Mouse (Mus musculus) kidney, adult 9 months (tissue): ENCODE measurements around the gene Nmnat2.

ENCODE experiments used
- DNase-seq: peaks from one replicate; pipeline ENCODE4 v3.0.0; 2022

The Nmnat2 gene

DNA sequence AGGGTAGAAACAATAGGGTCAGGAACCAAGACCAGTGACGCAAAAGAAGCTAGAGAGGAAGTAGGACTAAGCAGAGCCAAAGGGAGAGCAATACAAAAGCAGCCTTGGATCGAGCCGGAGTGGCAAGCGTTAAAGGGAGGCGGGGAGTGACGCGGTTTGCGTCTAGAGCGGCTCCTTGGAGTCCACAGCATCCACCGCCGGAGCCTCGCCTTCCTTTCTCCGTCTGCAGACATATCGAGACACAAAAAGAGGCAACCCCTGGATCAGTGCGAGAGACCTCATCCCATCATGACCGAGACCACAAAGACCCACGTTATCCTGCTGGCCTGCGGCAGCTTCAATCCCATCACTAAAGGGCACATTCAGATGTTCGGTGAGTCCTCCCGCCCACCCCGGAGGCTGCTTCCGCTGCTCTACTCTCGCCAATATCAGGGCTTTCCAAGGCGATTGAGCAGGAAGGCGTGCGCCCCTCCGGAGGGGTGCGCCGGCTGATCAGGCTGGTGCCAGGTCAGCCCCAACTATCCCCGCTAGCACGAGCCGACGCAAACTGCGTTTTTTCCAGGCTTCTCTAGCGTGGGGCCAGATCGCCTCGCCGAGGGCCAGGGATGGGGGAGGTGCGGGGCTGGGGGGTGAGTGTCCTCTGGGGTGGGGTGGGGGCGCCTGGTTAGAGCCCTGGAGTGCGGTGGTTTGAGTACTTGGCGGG is at the start of gene Nmnat2:
Nmnat2 (plus strand) TSS at position 173 of the 703 bp plus-strand sequence.
- no peak for DNase-seq

DNA sequence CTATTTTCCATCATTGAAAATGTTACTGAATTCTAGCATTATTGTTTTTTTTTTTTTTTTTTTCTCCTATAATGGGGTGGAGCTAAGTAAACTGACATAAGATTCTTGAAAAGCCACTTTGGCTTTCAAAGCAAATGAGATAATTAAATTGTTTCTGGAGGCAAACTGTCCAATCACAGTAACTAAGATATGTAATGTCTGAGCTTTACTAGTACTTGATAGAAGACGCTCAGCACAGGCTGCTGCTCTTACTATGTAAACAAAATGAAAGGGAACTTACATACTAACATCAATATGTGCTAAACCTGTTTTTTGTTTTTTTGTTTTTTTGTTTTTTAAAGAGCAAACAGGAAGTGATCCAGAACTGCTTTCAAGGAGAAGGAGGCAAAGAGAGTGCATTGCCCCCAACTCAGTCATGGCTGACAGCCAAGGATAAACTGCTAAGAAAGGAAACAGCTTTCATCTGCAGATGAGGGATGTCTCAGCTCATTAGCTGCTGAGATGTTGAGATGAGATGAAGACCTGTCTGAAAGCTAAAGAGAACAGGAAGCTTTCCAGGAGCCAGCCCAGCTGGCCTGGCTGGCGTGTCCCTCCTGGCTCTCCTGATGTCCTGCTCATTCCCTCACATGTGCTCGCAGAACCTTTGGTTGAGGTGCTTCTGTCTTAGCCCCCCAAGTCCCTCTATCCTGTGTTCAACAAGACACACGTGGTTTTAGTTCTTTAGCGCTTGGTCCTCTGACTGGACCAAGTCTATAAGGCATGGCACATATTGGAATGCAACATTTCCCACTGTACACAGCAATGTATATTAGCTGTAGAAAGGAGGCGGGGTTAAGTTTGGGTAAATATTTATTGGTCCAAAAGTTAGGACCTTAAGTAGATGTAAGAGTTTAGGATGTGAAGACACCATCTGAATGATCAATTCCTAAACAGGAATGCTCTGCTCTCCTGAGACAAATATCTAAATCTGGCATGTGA is 41.0 kb upstream of the Nmnat2 start:
- DNase-seq, result no peak

DNA sequence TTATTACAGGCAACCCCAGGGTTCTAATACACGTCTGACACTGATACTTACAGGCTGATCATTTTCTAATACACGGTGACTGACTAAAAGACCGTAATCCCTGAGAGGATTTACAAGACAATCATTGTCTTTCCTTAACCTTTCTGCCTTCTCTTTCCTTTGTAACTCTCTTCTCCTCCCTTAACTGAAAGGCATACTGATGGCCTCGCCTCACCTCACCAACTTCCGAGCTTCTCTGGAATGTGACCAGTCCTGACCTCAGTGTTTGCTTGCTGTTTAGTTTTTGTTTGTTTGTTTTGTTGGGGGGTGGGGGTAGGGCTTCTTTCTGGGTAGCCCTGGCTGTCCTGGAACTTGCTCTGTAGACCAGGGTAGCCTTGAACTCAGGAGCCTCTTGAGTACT is 39.0 kb upstream of the Nmnat2 start:
- DNase-seq, result no peak

DNA sequence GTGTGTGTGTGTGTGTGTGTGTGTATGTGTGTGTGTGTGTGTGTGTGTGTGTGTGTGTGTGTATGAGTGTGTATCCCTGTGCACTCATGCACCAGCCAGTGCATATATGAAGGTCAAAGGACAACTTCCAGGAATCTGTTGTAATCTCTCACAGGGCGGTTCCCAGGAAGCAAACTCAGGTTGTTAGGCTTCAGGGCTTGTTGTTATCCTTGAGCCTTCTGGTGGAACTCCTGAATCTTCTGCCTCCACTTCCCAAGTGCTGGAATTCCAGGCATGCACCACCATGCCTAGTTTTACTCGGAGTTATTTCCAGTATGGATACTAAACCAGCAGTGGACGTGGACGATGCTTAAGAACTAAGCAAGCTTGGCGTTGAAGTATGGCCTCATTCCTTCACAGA is 37.9 kb upstream of the Nmnat2 start:
- no peak for DNase-seq

DNA sequence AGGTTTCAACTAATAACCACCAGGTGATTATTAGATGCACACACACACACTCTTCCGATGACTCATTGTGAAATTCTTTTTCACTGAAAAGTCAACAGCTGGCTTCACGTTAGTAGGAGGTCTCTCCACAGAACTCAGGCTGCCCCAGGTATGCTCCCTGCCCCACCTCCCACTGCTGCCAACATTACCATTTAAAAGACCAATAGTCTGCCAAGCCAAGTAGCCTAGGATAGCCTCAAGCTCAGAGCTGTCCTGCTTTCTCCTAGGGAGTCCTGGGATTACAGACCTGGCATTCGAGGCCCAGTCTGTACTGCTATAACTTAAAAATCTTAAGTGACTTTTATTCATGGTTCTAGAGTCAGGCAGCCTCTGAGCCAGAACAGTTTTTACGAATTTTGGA is 37.2 kb upstream of the Nmnat2 start:
- DNase-seq, result no peak

DNA sequence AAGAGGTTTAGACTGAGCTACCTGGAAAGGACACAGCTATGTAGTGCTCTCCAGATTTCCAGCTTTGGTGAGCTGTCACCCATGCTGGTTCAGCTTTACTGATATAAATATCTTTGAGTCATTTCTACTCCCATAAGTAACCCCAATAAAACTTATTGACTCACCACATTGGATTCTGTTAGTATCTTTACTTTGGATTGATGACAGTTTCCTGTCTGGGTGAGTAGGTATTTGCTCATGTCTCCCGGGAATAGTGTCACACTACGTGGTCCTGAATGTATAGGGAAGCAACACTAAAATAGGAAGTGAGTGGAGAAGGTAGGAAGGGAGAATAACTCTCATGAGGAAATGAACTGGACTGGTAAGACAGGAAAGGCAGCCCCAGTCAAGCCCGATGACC is 33.0 kb upstream of the Nmnat2 start:
- DNase-seq, result no peak

DNA sequence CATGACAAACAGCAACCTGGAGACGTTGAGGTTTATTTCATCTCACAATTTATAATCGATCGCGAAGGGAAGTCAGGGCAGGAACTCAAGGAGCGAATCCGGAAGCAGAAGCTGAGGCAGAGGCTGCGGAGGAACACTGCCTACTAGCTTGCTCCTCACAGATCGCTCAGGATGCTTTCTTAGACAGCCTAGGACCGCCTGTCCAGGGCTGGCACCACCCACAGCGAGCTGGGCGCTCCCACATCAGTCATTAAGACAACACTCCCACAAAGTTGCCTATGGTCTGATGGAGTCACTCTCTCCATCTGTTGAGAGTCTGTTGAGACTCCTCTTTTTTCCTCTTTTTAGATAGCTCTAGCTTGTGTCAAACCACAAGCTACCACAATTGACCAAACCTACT is 20.8 kb upstream of the Nmnat2 start:
- no peak for DNase-seq

DNA sequence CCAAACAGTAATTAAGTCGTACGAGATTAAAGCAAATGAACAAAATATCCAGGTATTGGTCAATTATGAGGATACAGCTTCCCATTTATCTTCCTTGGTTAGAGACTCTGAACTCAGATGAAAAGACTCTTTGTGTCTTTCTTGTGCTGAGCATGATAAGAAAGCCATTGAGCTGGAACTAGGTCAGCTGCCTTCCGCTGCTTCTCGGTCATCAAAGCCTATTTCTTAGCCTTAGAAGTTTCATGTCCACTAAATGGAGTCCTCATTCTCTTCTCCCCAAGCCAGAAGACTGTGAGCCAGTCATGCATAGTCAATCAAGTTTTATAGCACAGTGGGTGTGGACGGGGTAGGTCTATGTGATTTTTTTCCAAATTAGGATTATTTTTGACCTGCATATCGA is 19.3 kb upstream of the Nmnat2 start:
- no peak for DNase-seq

DNA sequence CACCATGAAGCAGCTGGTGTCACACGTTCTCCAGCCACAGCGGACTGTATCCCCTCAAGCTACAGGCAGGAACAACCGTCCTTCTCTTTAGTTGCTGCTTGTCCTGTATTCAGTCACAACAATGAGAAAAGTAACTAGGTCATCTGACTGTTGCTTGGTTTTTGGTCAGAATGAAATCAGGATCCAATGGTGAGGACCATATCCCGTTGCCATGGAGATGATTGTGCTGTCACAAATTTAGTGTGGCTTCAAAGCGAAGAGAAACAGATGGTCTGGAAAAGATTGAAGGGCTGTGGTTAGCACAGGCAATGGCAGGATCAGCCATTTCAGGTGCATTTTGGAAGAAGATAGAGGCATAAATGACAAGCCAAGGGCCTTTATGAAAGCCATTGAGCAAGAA is 18.4 kb upstream of the Nmnat2 start:
- DNase-seq, result no peak

DNA sequence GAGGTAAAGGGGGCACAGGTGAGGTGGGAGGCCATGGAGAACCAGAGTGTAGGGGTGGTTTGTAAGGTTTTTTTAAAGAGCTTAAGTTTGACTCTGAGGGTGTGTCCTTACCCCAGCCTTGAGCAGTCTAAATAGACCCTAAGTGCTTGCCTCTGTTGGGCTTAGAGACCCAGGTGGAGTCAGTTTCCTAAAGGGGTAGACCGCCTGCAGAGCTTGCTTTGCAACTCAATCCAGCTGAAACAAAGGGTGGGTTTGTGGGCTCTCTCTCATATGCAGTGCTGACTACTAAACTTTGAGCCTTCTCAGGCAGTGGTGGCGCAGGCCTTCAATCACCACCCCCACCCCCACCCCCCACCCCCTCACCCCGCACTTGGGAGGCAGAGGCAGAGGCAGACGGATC is 11.8 kb upstream of the Nmnat2 start:
- DNase-seq, result no peak

DNA sequence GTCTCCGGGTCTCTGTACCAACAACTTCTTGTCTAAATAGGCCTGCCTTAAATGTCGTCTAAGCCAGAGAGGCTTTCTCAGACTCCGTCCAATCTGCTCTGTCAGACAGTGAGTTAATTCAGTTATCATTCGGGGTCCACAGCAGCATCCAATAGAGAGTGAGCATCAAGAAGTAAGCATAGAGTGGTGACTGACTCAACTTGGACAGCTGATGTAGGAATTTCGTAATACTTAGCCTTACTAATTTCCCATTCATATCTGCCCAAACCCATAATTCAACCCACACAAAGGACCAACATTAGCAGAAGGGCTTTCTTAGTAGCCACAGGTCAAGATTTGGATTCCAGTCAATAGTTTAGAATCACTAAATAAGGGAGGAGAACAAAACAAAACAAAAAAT is 626 bp upstream of the Nmnat2 start:
- DNase-seq, result no peak

DNA sequence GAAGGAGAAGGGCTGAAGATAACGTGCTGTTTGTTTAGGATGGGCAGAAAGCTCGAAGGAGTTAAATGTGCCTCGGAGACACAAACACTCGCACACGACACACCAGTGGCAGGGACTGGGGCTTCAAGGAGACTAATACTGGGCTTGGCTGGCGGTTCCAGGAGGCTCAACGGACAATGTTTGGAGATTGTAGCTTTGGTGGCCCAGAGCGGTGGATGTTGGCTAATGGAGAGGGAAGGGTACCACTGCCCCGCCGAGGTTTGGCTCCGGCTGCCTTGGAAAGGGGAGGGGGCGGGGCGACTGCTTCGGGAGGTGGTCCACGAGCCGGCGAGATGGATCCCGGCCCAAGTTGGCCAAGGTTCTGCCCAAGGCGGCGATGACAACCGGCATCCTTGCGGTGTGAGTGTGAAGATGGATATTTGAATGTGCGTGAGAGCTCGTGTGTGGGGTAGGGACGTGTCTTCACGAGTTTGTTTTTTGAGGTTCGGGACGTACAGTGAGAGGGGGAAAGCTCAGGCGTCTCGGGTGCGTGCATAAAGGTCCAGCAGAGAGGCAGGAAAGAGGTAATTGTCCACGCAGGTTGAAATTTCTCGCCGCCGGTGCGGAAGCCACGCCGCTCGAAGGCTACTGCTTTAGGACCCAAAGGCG is 895 bp downstream of the Nmnat2 start:
- DNase-seq, result no peak

DNA sequence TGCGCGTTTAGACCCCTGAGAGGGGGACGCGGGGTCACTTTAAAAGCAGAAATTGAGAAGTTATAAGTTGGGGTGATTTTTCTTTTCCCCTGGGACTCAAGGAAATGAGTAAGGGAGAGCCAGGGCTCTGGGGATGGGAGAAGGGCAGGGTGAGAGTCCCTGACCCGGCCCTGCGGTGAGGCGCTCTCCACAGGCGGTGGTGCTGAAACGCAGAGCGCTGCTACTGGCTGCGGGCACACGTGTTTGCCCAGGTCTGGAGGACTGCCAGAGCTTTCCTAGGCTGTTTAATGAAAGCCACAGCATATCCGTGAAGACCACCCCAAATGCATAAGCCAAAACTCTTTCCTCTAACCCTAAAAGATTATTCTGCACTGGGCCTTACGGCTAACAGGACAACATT is 1.4 kb downstream of the Nmnat2 start:
- DNase-seq, result peak; percentile 56

DNA sequence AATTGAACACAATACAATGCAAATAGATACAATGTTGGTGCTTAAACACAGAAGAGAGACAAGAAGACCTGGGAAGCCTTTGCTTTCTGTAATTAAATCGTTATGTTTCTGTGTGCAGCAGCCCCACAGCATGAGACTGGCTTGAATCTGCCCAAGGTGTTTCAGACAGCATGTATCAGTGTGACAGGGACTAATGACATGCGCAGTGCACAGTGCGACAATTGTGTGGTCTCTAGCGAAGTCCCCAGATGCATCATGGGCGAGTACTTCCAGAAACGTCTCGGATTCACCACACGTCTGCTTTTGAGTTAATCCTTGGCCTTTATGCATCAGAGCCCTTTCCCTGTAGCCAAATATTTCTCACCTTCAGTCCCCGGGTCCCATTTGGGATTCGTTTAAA is 9.6 kb downstream of the Nmnat2 start:
- DNase-seq, result no peak

DNA sequence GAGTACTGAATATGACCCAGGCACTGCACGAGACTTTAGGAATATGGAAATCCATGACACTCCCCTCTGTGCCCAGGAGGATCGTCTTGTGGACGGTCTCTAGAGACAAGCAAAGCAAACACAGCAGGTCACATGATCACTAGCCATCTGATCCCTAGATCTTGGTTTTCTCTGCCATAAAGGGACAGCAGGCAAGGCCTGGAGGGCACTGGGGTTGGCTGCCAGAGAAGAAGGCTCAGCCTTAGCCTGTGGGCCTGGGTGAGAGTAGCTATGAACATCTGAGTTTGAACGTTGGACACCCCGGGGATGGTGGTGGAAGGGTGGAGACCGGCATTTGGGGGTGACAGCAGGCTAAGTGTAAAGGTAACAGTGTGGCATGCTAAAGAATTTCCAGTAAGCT is 11.4 kb downstream of the Nmnat2 start:
- no peak for DNase-seq

DNA sequence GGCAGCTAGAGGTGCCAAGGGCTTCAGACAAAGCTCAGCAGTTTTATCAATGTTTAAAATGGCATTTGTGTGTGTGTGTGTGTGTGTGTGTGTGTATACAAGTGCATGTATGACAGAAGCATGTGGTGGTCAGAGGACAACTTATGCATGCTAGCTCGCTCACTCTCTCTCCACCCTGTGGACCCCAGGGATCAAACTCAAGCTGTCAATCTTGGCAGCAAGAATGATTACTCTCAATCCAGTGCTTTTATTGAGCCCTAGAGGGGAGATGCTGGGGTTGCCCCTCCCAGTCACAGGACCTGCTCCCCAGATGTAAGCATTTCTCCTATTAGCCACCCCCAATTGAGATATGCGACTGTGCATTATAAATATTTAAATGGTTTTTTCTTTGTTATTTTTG is 11.9 kb downstream of the Nmnat2 start:
- DNase-seq, result no peak

DNA sequence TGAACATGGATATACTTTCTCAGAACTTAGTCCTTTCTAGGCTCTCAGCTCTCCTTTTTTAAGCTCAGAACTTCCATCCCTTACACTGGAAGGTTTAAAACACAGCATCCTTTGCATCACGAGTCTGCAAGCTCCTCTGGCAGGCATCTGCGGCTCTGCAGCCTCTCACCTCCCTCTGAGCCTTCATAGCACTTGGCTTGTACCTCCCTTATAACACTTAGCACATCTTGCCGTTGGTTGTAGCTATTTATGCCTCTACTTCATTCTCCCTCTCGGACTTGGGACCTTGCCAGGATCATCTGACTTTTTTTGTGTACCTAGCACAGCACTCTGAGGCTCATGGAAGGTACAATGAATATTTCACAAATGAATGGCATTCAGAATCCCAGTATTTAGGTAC is 14.3 kb downstream of the Nmnat2 start:
- DNase-seq, result no peak

DNA sequence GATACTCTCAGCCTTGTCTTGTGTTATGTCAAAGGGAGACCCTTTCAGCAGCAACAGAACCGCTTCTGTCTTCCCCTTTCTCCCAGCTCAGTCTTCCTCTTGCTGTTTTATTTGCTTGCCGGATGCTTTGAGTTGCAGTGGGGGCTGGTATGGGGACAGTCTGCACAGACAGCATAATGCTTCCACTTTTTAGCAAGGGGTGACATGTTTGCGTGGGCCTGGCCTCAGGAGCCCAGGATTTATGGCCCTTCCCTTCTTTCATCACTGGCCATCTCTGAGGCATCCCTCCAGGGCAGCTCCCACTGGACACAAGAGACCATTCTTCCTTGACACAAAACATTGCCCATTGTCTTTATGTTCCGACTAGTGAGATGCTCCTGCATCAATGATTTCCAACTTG is 18.2 kb downstream of the Nmnat2 start:
- no peak for DNase-seq

DNA sequence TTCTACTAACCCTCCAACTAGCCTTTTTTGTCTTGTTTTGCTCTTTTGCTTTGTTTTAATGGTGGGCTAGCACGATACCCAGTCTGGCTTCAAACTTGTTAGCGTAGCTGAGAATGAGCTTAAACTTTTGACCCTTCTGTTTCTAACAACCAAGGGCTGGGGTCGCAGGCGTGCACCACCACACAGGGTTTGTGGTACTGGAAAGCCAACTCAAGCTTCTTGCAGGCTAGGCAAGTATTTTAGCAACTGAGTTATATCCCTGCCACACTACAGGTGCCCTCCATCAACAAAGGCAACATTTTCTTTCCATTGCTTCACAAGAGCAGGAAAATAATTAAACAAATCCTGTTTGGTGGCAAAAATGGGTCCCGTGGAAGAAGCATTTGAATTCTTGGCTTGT is 18.6 kb downstream of the Nmnat2 start:
- no peak for DNase-seq

DNA sequence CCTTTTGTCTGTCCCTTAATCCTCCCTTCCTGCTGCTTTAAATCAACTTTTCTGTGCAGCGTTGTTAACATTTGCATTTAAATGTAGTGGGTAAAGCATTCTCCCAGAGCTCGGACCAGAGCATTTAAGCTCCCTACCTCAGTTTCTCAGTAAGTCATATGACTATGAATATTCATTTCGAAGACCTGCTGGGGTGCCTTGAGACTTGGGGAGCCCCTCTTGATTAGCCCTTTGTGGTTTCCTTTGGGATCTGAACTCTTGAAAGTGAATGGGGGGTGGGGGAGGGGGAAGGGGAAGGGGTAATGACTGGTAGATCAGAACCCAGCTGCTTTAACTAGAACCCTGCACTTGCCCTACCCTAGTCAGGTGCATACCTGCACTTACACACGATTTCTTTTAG is 19.1 kb downstream of the Nmnat2 start:
- no peak for DNase-seq

DNA sequence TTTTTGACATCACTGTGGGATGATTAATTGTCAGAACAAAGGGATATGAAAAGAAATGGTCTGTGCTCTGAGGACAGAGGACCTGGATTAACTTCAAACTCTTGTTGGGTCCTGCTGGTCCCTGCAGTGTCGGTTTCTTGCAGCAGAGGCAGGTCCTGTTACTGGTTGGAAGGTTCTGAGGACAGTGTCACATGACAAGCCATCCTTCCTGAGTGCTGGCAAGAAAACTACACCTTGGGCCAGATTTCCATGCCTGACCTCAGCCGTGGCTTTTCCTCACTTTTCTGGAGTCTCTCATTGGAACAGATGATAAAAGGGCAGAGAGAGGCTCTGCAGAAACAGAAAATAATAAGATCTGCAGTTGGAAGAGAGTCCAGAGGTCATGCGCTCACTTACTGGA is 20.4 kb downstream of the Nmnat2 start:
- no peak for DNase-seq

DNA sequence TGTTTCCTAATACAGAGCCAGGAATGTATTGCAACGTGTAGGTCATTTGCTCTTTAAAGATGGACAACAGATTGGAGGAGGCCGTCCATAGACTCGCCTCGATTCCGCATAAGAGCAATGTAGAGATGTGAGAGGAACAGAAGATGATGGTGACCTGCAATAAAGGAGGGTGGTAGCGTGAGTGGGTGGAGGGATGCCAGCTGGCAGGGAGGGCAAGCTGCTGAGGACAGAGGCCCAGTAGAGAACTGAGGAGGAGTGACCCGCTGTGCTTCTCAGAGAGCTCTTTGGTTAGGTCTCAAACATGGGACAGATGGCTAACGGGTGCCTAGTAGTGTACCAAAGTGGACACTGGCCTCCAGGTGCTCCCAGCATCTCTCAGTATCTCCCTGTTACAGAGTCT is 23.9 kb downstream of the Nmnat2 start:
- no peak for DNase-seq

DNA sequence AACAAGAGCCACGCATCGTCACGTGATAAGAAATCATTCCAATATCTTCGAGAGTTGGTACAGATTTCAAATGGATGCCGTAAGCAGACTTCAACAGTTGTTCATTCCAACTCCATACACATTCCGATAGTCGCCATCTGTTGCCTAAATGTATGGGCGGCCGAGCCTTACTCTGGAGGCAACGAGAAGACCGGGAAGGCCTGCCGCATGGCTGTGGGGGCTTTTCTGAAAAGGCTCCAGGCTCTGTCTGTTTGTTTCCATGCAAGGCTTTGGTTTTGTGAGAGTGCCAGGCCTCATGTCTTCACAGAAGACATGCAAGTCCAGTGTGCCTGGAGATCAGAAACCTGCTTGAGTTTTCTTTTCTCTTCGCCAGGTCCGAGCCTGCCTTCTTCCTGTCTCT is 28.6 kb downstream of the Nmnat2 start:
- no peak for DNase-seq

DNA sequence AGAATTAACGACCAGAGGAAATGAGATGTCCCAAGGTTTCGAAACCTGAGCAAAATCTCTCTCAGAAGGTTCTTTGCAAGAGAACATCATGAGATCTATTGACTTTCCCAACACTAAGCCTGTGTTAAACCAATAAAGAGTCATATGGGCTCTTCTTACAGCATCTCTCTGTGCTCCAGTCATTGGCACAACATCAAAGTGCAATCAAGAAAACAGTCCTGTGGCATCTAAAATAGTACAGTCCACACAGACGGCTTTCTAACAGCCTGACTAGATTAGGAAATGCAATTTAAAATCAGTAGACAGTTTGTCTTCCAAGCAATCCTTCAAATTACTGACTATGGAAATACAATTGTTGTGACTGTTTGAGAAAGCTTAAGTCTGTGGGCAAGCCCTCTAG is 32.2 kb downstream of the Nmnat2 start:
- no peak for DNase-seq
